Mouse (Mus musculus): ENCODE results near the gene Dpp9.

GRCm38 (mm10) chr17:56254695-56255094 lies 36.0 kb upstream of the Dpp9 start:
- TF ChIP-seq POLR2A (IDR thresholded peaks at IDR 0.05; ENCODE audit: borderline replicate concordance, insufficient read depth, low read length) = no peak
- TF ChIP-seq CTCF (IDR thresholded peaks at IDR 0.05; ENCODE audit: borderline replicate concordance, insufficient read depth, low read depth, low read length) = no peak
